Mouse (Mus musculus): Measurements from ENCODE around the gene AC140267.1.

GRCm38 (mm10) chr15:80260677-80261076 is 25.0 kb downstream of the AC140267.1 start:
- TF ChIP-seq EP300 (IDR thresholded peaks at IDR 0.05; ENCODE audit: low read depth) (no peak), CTCF (IDR thresholded peaks at IDR 0.05; ENCODE audit: low read depth) (peak; percentile 98)
